Comparison of ENCODE assay signal across 19 mouse cellular contexts in the genomic region with DNA sequence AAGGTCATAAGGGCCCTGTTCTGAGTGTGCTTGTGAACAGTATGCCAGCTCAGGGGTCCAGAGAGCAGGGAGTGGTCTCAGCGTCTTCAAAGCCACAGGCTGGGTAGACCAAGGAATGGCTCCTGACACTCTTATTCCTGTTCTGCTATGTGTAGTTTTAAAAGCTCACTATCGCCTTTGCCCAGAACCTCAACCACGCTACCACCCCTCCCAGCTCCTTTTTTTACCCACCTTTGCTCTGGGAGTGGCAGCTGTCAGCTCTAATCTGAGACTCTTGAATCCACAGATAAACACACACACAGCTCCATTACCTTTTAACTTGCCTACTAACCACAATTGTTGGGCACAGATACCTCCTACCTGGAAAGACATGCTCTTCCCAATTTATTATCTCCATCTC.
DNase-seq lines count a peak whose midpoint lies in the region; ATAC-seq and TF ChIP-seq lines count a peak whose summit lies in the region.
"Had no signal": no experiment of that assay in that cellular context is flagged by ENCODE, and none has a peak within 500 bp of the region (broad histone marks: within the 10 kb centered on the region; RNA-seq: fewer than 3 reads in every experiment).

No protein-coding gene starts in this region.

- H3K27me3 ChIP-seq in intestine, embryonic 15.5 days (replicated peaks): no peaks in the 10 kb centered on the region
- H3K27me3 ChIP-seq in intestine, postnatal 0 days (replicated peaks; ENCODE audit: control insufficient read depth, insufficient read depth, low read length): no peaks in the 10 kb centered on the region
- H3K27me3 ChIP-seq: embryonic facial prominence, embryonic 12.5 days; forebrain, embryonic 13.5 days; forebrain, embryonic 15.5 days had no signal

- H3K9me3 ChIP-seq in intestine, embryonic 15.5 days: no peaks in the 10 kb centered on the region
- H3K9me3 ChIP-seq in intestine, postnatal 0 days (ENCODE audit: control insufficient read depth): no peaks in the 10 kb centered on the region
- H3K9me3 ChIP-seq: embryonic facial prominence, embryonic 10.5 days; embryonic facial prominence, embryonic 12.5 days; forebrain, embryonic 13.5 days; forebrain, embryonic 15.5 days had no signal

- H3K27ac ChIP-seq in intestine, embryonic 15.5 days: no peak overlapping the region; the same call in 1 of the 2 replicates
- H3K27ac ChIP-seq in intestine, postnatal 0 days (ENCODE audit: low read depth, low read length): no peak overlapping the region
- H3K27ac ChIP-seq: embryonic facial prominence, embryonic 10.5 days; embryonic facial prominence, embryonic 12.5 days; forebrain, embryonic 13.5 days; forebrain, embryonic 15.5 days had no signal

- no peaks in the 10 kb centered on the region for H3K36me3 ChIP-seq in intestine, embryonic 15.5 days
- no peaks in the 10 kb centered on the region for H3K36me3 ChIP-seq in intestine, postnatal 0 days (ENCODE audit: control insufficient read depth, insufficient read depth)
- H3K36me3 ChIP-seq: embryonic facial prominence, embryonic 10.5 days; embryonic facial prominence, embryonic 12.5 days; forebrain, embryonic 15.5 days had no signal

- no peak for TF ChIP-seq CTCF in intestine, postnatal 0 days (IDR thresholded peaks at IDR 0.05; ENCODE audit: low read depth)

- H3K4me1 ChIP-seq in intestine, embryonic 15.5 days (replicated peaks): 0 out of 2 replicates have a peak, but pooled peaks cover 6% of the 10 kb centered on the region
- no peaks in the 10 kb centered on the region for H3K4me1 ChIP-seq in intestine, postnatal 0 days (replicated peaks; ENCODE audit: control insufficient read depth, insufficient read depth, low read length)
- H3K4me1 ChIP-seq: embryonic facial prominence, embryonic 12.5 days had no signal

- peak; percentile 1 for DNase-seq in kidney, postnatal 10 days
- no peak for DNase-seq in kidney, adult 8-10 months
- DNase-seq in cerebellum, postnatal 14 days: no peak
- DNase-seq in layer of hippocampus, adult 9-10 months (ENCODE audit: low spot score): no peak
- DNase-seq: adrenal gland, adult 2 months; adrenal gland, postnatal 10 days; adrenal gland, postnatal 25 days; cerebellum, adult 11 months; cerebellum, adult 18-20 months; cerebellum, adult 8-10 months; cerebellum, adult 9-11 months; cerebellum, postnatal 25 days had no signal

- peak; percentile 84 for ATAC-seq in intestine, embryonic 15.5 days
- peak; percentile 56 for ATAC-seq in intestine, postnatal 0 days
- no peak for ATAC-seq in monocyte, adult 5-6 weeks (replicated peaks; ENCODE audit: insufficient number of reproducible peaks, low FRiP score, low TSS enrichment, poor library complexity, severe bottlenecking)
- ATAC-seq: forebrain, embryonic 13.5 days; forebrain, embryonic 15.5 days had no signal

- H3K9ac ChIP-seq in intestine, embryonic 15.5 days: no peak overlapping the region
- H3K9ac ChIP-seq in intestine, postnatal 0 days (ENCODE audit: low read depth, low read length): no peak overlapping the region
- H3K9ac ChIP-seq: embryonic facial prominence, embryonic 12.5 days; forebrain, embryonic 13.5 days; forebrain, embryonic 15.5 days had no signal

- no peak overlapping the region for H3K4me3 ChIP-seq in intestine, embryonic 15.5 days (replicated peaks)
- H3K4me3 ChIP-seq in intestine, postnatal 0 days (ENCODE audit: low read depth, low read length): no peak overlapping the region
- H3K4me3 ChIP-seq: embryonic facial prominence, embryonic 10.5 days; embryonic facial prominence, embryonic 12.5 days; forebrain, embryonic 13.5 days; forebrain, embryonic 15.5 days had no signal

- H3K4me2 ChIP-seq in intestine, embryonic 15.5 days (replicated peaks): no peak overlapping the region
- H3K4me2 ChIP-seq in intestine, postnatal 0 days (replicated peaks; ENCODE audit: low read depth): no peak overlapping the region
- H3K4me2 ChIP-seq: embryonic facial prominence, embryonic 12.5 days; forebrain, embryonic 13.5 days; forebrain, embryonic 15.5 days had no signal

- 65% methylated on average over 3 of the region's 3 CpGs for WGBS in intestine, embryonic 15.5 days
- 44% methylated on average over 3 of the region's 3 CpGs for WGBS in intestine, postnatal 0 days
